Mouse (Mus musculus) MEL (cell line): Measurements from ENCODE around the gene Ccnq. TPM values are rescaled to one million over a fixed set of nuclear protein-coding genes. Genes with fewer than 3 reads are reported as not detected.

Experiments
- DNase-seq: peaks from one replicate; pipeline ENCODE4 v3.0.0; 2011; ENCODE audit warnings: low read depth, low spot score
- H3K27ac ChIP-seq: 2 replicates; pipeline ENCODE4 v1.5.1; 2012; ENCODE audit warnings: low read depth, mild to moderate bottlenecking, control low read depth, low read length, moderate library complexity; ENCODE audit not compliant: control insufficient read depth
- H3K27me3 ChIP-seq, 2 experiments: fragments of 150-350 bp in 1 of 2; sonication (generic) in 1 of 2; 2 replicates each; pipeline ENCODE4 v1.6.1; 2012; ENCODE audit warnings: low read length in 2 of 2, mild to moderate bottlenecking in 2 of 2, improper control_type of control experiment in 1 of 2, moderate library complexity in 1 of 2; ENCODE audit not compliant: insufficient read depth in 2 of 2, control insufficient read depth in 1 of 2
- H3K36me3 ChIP-seq, 2 experiments: 2 replicates each; pipeline ENCODE4 v1.6.1; 2012 to 2014; ENCODE audit warnings: low read length in 2 of 2, improper control_type of control experiment in 1 of 2, inconsistent platforms in 1 of 2, mild to moderate bottlenecking in 1 of 2; ENCODE audit not compliant: insufficient read depth in 2 of 2, control insufficient read depth in 1 of 2
- H3K4me1 ChIP-seq, 2 experiments: fragments of 150-350 bp in 1 of 2; sonication (generic) in 1 of 2; 2 replicates each; pipeline ENCODE4 v1.6.1; 2012; ENCODE audit warnings: low read length in 2 of 2, improper control_type of control experiment in 1 of 2, mild to moderate bottlenecking in 1 of 2; ENCODE audit not compliant: insufficient read depth in 2 of 2, control insufficient read depth in 1 of 2
- H3K4me3 ChIP-seq, 2 experiments: fragments of 150-350 bp in 1 of 2; sonication (generic) in 1 of 2; 2 replicates each; pipeline ENCODE4 v1.5.1; 2012; ENCODE audit warnings: low read depth in 2 of 2, low read length in 2 of 2, mild to moderate bottlenecking in 2 of 2, moderate library complexity in 2 of 2, control low read depth in 1 of 2, improper control_type of control experiment in 1 of 2; ENCODE audit not compliant: control insufficient read depth in 1 of 2, insufficient read depth in 1 of 2
- H3K79me2 ChIP-seq: 2 replicates; pipeline ENCODE4 v1.6.1; 2012; ENCODE audit warnings: mild to moderate bottlenecking, low read length, moderate library complexity; ENCODE audit not compliant: control insufficient read depth, poor library complexity, insufficient read depth
- H3K9ac ChIP-seq: 2 replicates; pipeline ENCODE4 v1.6.1; 2012; ENCODE audit warnings: low read depth, mild to moderate bottlenecking, control low read depth, low read length, moderate library complexity; ENCODE audit not compliant: control insufficient read depth, poor library complexity, severe bottlenecking
- H3K9me3 ChIP-seq: fragments of 150-350 bp; sonication (generic); replicated peaks from 2 replicates; pipeline ENCODE4 v1.6.1; 2012; ENCODE audit warnings: mild to moderate bottlenecking, low read length, improper control_type of control experiment, moderate library complexity; ENCODE audit not compliant: insufficient read depth
- CTCF ChIP-seq, 3 experiments: IDR thresholded peaks in 2 of 3; conservative IDR thresholded peaks in 1 of 3; 2 replicates each; pipeline ENCODE4 v1.5.1; 2011 to 2012; ENCODE audit warnings: low read length in 3 of 3, low read depth in 2 of 3, mild to moderate bottlenecking in 2 of 3, improper control_type of control experiment in 1 of 3, inconsistent platforms in 1 of 3, mixed read lengths in 1 of 3, moderate library complexity in 1 of 3; ENCODE audit not compliant: control insufficient read depth in 1 of 3, insufficient read depth in 1 of 3, poor library complexity in 1 of 3, severe bottlenecking in 1 of 3
- E2F4 ChIP-seq: IDR thresholded peaks from 2 replicates; pipeline ENCODE4 v1.6.1; 2011; ENCODE audit warnings: low read depth, low read length, improper control_type of control experiment, borderline replicate concordance
- ELF1 ChIP-seq: IDR thresholded peaks from 2 replicates; pipeline ENCODE4 v1.6.1; 2014; ENCODE audit warnings: low read depth, mild to moderate bottlenecking, inconsistent platforms, low read length, improper control_type of control experiment, moderate library complexity
- EP300 ChIP-seq, 2 experiments: IDR thresholded peaks; 2 replicates each; pipeline ENCODE4 v1.6.1; 2011; ENCODE audit warnings: improper control_type of control experiment in 2 of 2, low read length in 2 of 2, low read depth in 1 of 2, mild to moderate bottlenecking in 1 of 2
- ETS1 ChIP-seq: IDR thresholded peaks from 2 replicates; pipeline ENCODE4 v1.6.1; 2012; ENCODE audit warnings: low read depth, mild to moderate bottlenecking, inconsistent platforms, low read length, improper control_type of control experiment, moderate library complexity
- KAT2A ChIP-seq: conservative IDR thresholded peaks from 2 replicates; pipeline ENCODE4 v1.6.1; 2012; ENCODE audit warnings: low read depth, low read length, improper control_type of control experiment, inconsistent platforms
- MEF2A ChIP-seq: IDR thresholded peaks from 2 replicates; pipeline ENCODE4 v1.6.1; 2014; ENCODE audit warnings: low read depth, mild to moderate bottlenecking, inconsistent platforms, low read length, improper control_type of control experiment; ENCODE audit not compliant: poor library complexity, insufficient replicate concordance, severe bottlenecking; ENCODE audit errors: extremely low read depth
- MYC ChIP-seq: IDR thresholded peaks from 2 replicates; pipeline ENCODE4 v1.6.1; 2011; ENCODE audit warnings: low read depth, mild to moderate bottlenecking, low read length, improper control_type of control experiment, moderate library complexity
- NRF1 ChIP-seq: IDR thresholded peaks from 2 replicates; pipeline ENCODE4 v1.6.1; 2014; ENCODE audit warnings: low read depth, mild to moderate bottlenecking, inconsistent platforms, low read length, improper control_type of control experiment, moderate library complexity; ENCODE audit not compliant: poor library complexity, insufficient read depth, severe bottlenecking
- POLR2AphosphoS2 ChIP-seq: IDR thresholded peaks from 2 replicates; pipeline ENCODE4 v1.6.1; 2011; ENCODE audit warnings: low read length, improper control_type of control experiment
- RAD21 ChIP-seq: IDR thresholded peaks from 2 replicates; pipeline ENCODE4 v1.6.1; 2011; ENCODE audit warnings: mild to moderate bottlenecking, low read depth, low read length, improper control_type of control experiment
- TAL1 ChIP-seq: IDR thresholded peaks from 2 replicates; pipeline ENCODE4 v1.6.1; 2012; ENCODE audit warnings: mild to moderate bottlenecking, inconsistent platforms, low read length, moderate library complexity, mixed read lengths
- TCF12 ChIP-seq: IDR thresholded peaks from 2 replicates; pipeline ENCODE4 v1.6.1; 2014; ENCODE audit warnings: low read depth, mild to moderate bottlenecking, inconsistent platforms, low read length, improper control_type of control experiment, moderate library complexity
- UBTF ChIP-seq: IDR thresholded peaks from 2 replicates; pipeline ENCODE4 v1.6.1; 2012; ENCODE audit warnings: low read depth, mild to moderate bottlenecking, inconsistent platforms, low read length, improper control_type of control experiment, moderate library complexity, borderline replicate concordance; ENCODE audit not compliant: insufficient read depth
- USF1 ChIP-seq: IDR thresholded peaks from 2 replicates; pipeline ENCODE4 v1.6.1; 2014; ENCODE audit warnings: low read depth, mild to moderate bottlenecking, inconsistent platforms, low read length, improper control_type of control experiment, moderate library complexity
- USF2 ChIP-seq, 2 experiments: IDR thresholded peaks; 2 replicates each; pipeline ENCODE4 v1.6.1; 2011 to 2012; ENCODE audit warnings: improper control_type of control experiment in 2 of 2, low read length in 2 of 2, borderline replicate concordance in 1 of 2, inconsistent platforms in 1 of 2, low read depth in 1 of 2, mild to moderate bottlenecking in 1 of 2; ENCODE audit not compliant: insufficient read depth in 1 of 2
- ZMIZ1 ChIP-seq: IDR thresholded peaks from 2 replicates; pipeline ENCODE4 v1.6.1; 2012; ENCODE audit warnings: low read depth, mild to moderate bottlenecking, inconsistent platforms, low read length, improper control_type of control experiment, moderate library complexity
- polyA plus RNA-seq, 2 experiments: library from polyadenylated mRNA; stranded (reverse) in 1 of 2; unstranded in 1 of 2; fragments of >175 nt in 1 of 2; fragments of >200 nt in 1 of 2; gene quantifications; 2 replicates each; pipeline versions ENCODE4 v1.2.1 to v1.2.4; 2012; ENCODE audit warnings: low replicate concordance in 2 of 2, low read depth in 1 of 2; ENCODE audit not compliant: insufficient read length in 2 of 2, insufficient read depth in 1 of 2, missing spikeins in 1 of 2
- total RNA-seq: library from RNA; depleted of rRNA; stranded (reverse); fragments of 300-350 nt; gene quantifications from 2 replicates; pipeline ENCODE4 v1.2.3, GENCODE M21; 2012

The Ccnq gene
- total and polyA plus RNA-seq, 3 experiments = 77.5 to 80.5 TPM; not detected in 1

GRCm38 (mm10) chr11:78745475-78745874, 6.1 kb downstream of the Ccnq start:
- Histone ChIP-seq H3K27me3 (no peaks in the 10 kb centered on the region), H3K9me3 (no peaks in the 10 kb centered on the region)
- DNase-seq = no peak

GRCm38 (mm10) chr11:78742461-78742860, 9.1 kb downstream of the Ccnq start:
- H3K27me3 ChIP-seq = no peaks in the 10 kb centered on the region; a peak in 1 of 4 replicates
- H3K4me1 ChIP-seq = no peaks in the 10 kb centered on the region; a peak in 1 of 4 replicates
- TF ChIP-seq E2F4 (no peak), NRF1 (no peak), POLR2AphosphoS2 (no peak), EP300 (IDR thresholded peaks at IDR 0.05; ENCODE audit: low read depth in 1 of 2, low read length in 2 of 2) (no peak), USF2 (IDR thresholded peaks at IDR 0.05; ENCODE audit: borderline replicate concordance in 1 of 2, insufficient read depth in 1 of 2, low read depth in 1 of 2, low read length in 2 of 2) (no peak), MYC (no peak), KAT2A (no peak), MEF2A (no peak), USF1 (no peak), ZMIZ1 (no peak), UBTF (no peak), CTCF (IDR thresholded peaks at IDR 0.05 in 2 of 3, conservative IDR thresholded peaks at IDR 0.05 in 1 of 3; ENCODE audit: control insufficient read depth in 1 of 3, insufficient read depth in 1 of 3, low read depth in 2 of 3, low read length in 3 of 3, poor library complexity in 1 of 3, severe bottlenecking in 1 of 3) (no peak)
- H3K27ac ChIP-seq = no peak overlapping the region
- no peaks in the 10 kb centered on the region for H3K9me3 ChIP-seq
- DNase-seq = no peak
- no peak overlapping the region for H3K4me3 ChIP-seq
- no peaks in the 10 kb centered on the region for H3K79me2 ChIP-seq
- no peak overlapping the region for H3K9ac ChIP-seq
- H3K36me3 ChIP-seq = no peaks in the 10 kb centered on the region; a peak in 1 of 4 replicates

More at GRCm38 (mm10) chr11:78745475-78745874, 6.1 kb downstream of the Ccnq start:
- Histone ChIP-seq H3K27ac (no peak overlapping the region), H3K79me2 (peaks cover 1% of the 10 kb centered on the region), H3K36me3 (peaks cover 0 to 9% of the 10 kb centered on the region in 2 experiments; a peak in 2 of 4 replicates), H3K4me1 (peaks cover 0 to 5% of the 10 kb centered on the region in 2 experiments; a peak in 2 of 4 replicates)
- TF ChIP-seq RAD21 (no peak), TAL1 (no peak), USF2 (IDR thresholded peaks at IDR 0.05; ENCODE audit: borderline replicate concordance in 1 of 2, insufficient read depth in 1 of 2, low read depth in 1 of 2, low read length in 2 of 2) (no peak), MYC (no peak), TCF12 (no peak), ELF1 (no peak), ETS1 (no peak)
- TF ChIP-seq, all 39 proteins: peak for 0
- H3K9ac ChIP-seq = no peak overlapping the region
- H3K4me3 ChIP-seq = no peak overlapping the region
